Mouse (Mus musculus) liver, postnatal 0 days (tissue): ENCODE data around the gene Lalba.

ENCODE experiments used
- CTCF ChIP-seq: sonication (generic); IDR thresholded peaks from 2 replicates; pipeline ENCODE4 v1.5.1; 2016; ENCODE audit warnings: antibody characterized with exemption, low read depth
- EP300 ChIP-seq: IDR thresholded peaks from 2 replicates; pipeline ENCODE4 v1.6.1; 2016; ENCODE audit warnings: antibody characterized with exemption, low read depth, mild to moderate bottlenecking

GRCm38 (mm10) chr15:98448521-98448920 is 34.0 kb downstream of the Lalba start:
- TF ChIP-seq CTCF (no peak), EP300 (no peak)
